9 mouse cellular contexts compared by ENCODE assay signal in the genomic region with DNA sequence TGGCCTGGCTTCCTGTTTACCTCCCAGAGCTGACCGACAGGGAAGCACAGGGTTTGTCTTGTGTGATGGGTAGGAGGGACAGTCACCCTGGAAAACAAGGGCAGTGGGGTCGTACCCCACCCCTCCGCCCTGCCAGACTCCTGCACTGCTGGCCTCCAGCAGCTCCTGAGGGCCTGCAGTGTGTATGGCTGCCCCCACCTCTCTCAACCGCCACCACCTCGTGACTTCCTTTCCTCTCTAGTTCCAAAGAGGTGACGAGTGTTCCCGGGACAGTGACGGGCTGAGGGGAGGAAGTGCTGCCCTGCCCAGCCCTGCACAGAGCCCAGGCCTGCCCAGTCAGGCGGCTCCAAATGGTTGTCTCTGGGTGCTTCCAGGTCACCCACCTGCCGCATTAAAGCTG. TPM values are rescaled to one million over a fixed set of nuclear protein-coding genes. Genes with fewer than 3 reads are reported as not detected.
DNase-seq lines count a peak whose midpoint lies in the region; ATAC-seq and TF ChIP-seq lines count a peak whose summit lies in the region.
"Had no signal": no experiment of that assay in that cellular context is flagged by ENCODE, and none has a peak within 500 bp of the region (broad histone marks: within the 10 kb centered on the region; RNA-seq: fewer than 3 reads in every experiment).

No protein-coding gene starts in this region.

- WGBS in spleen, adult 2 months = 2% methylated on average over 9 of the region's 10 CpGs
- WGBS in heart, embryonic 13.5 days = 30% methylated on average over 10 of the region's 10 CpGs
- 2% methylated on average over 10 of the region's 10 CpGs for WGBS in macrophage (ENCODE audit: missing documents)
- 80% methylated on average over 10 of the region's 10 CpGs for WGBS in forebrain, postnatal 0 days

- no peaks in the 10 kb centered on the region for H3K27me3 ChIP-seq in spleen, adult 2 months (ENCODE audit: control insufficient read depth, insufficient read depth, low read length)
- H3K27me3 ChIP-seq in heart, embryonic 13.5 days (replicated peaks) = no peaks in the 10 kb centered on the region
- no peaks in the 10 kb centered on the region for H3K27me3 ChIP-seq in forebrain, postnatal 0 days (ENCODE audit: insufficient read depth, low read length)

- peak in 1 of 2 experiments; percentile 72 for DNase-seq in spleen, adult 2 months (ENCODE audit: low read depth in 1 of 2, low spot score in 2 of 2)
- DNase-seq in spleen, adult 12 weeks (ENCODE audit: low spot score) = no peak
- peak; percentile 73 for DNase-seq in kidney, postnatal 10 days
- peak; percentile 72 for DNase-seq in thymus, postnatal 4 days
- DNase-seq in forebrain, postnatal 0 days = no peak

- peaks cover 97% of the 10 kb centered on the region for H3K79me2 ChIP-seq in macrophage (ENCODE audit: inconsistent target)

- ATAC-seq in heart, embryonic 13.5 days (ENCODE audit: extremely low read depth, insufficient number of reproducible peaks, low FRiP score, low TSS enrichment) = no peak
- ATAC-seq in erythroblast, adult 5-6 weeks (replicated peaks; ENCODE audit: low FRiP score, poor library complexity, severe bottlenecking) = no peak
- ATAC-seq in forebrain, postnatal 0 days = no peak

- peak overlapping the region; percentile 93 for H3K27ac ChIP-seq in spleen, adult 2 months (ENCODE audit: insufficient read depth, low read length)
- H3K27ac ChIP-seq in heart, embryonic 13.5 days (replicated peaks) = peak overlapping the region; percentile 77
- H3K27ac ChIP-seq in macrophage = peak overlapping the region; percentile 99
- no peak overlapping the region for H3K27ac ChIP-seq in forebrain, postnatal 0 days (ENCODE audit: low read depth, low read length)

- peak overlapping the region; percentile 69 for H3K9ac ChIP-seq in heart, embryonic 13.5 days
- no peak overlapping the region for H3K9ac ChIP-seq in forebrain, postnatal 0 days

- H3K4me1 ChIP-seq in spleen, adult 2 months (ENCODE audit: control insufficient read depth, insufficient read depth, insufficient read length) = peaks cover 88% of the 10 kb centered on the region
- peaks cover 86% of the 10 kb centered on the region for H3K4me1 ChIP-seq in heart, embryonic 13.5 days
- H3K4me1 ChIP-seq in forebrain, postnatal 0 days (ENCODE audit: insufficient read depth) = peaks cover 10% of the 10 kb centered on the region

- no peaks in the 10 kb centered on the region for H3K36me3 ChIP-seq in spleen, adult 2 months (ENCODE audit: control insufficient read depth, insufficient read depth, low read length)
- peaks cover 5% of the 10 kb centered on the region; the same call in 1 of the 2 replicates for H3K36me3 ChIP-seq in heart, embryonic 13.5 days
- no peaks in the 10 kb centered on the region for H3K36me3 ChIP-seq in macrophage (ENCODE audit: inconsistent target)
- 0 out of 2 replicates have a peak, but pooled peaks cover 4% of the 10 kb centered on the region for H3K36me3 ChIP-seq in forebrain, postnatal 0 days (ENCODE audit: insufficient read depth)

- TF ChIP-seq CTCF in spleen, adult 2 months (IDR thresholded peaks at IDR 0.05; ENCODE audit: extremely low read depth, insufficient read depth, insufficient read length, insufficient replicate concordance) = no peak
- TF ChIP-seq CTCF in forebrain, postnatal 0 days (IDR thresholded peaks at IDR 0.05; ENCODE audit: low read depth) = no peak

- peak overlapping the region; percentile 4; the same call in 1 of the 2 replicates for H3K4me3 ChIP-seq in spleen, adult 2 months (ENCODE audit: extremely low read depth, insufficient read depth, insufficient read length)
- no peak overlapping the region for H3K4me3 ChIP-seq in heart, embryonic 13.5 days
- H3K4me3 ChIP-seq in macrophage (ENCODE audit: inconsistent target) = peak overlapping the region; percentile 20
- no peak overlapping the region for H3K4me3 ChIP-seq in forebrain, postnatal 0 days (ENCODE audit: low read depth, low read length)
- H3K4me3 ChIP-seq: myocyte had no signal

- no peak for TF ChIP-seq POLR2A in spleen, adult 2 months (IDR thresholded peaks at IDR 0.05; ENCODE audit: low read depth, low read length)

- no peaks in the 10 kb centered on the region for H3K9me3 ChIP-seq in heart, embryonic 13.5 days
- H3K9me3 ChIP-seq in forebrain, postnatal 0 days (ENCODE audit: low read length) = no peaks in the 10 kb centered on the region

- H3K4me2 ChIP-seq in heart, embryonic 13.5 days = peak overlapping the region; percentile 26
- H3K4me2 ChIP-seq in forebrain, postnatal 0 days (ENCODE audit: low read depth) = no peak overlapping the region

RNA-seq across cellular contexts. Expression of a gene that starts 5.1 kb away (rescaled TPM):
- 93.2 and 111 TPM in 2 replicates for polyA plus RNA-seq in spleen, adult 2 months (2012; rRNA removed)
- 31.0 and 32.0 TPM in 2 replicates for polyA plus RNA-seq in heart, embryonic 13.5 days (2015; fragmentation: Nextera tagmentation; extraction: Ambion mirVana)
- total RNA-seq in macrophage (2018; cell fraction: chromatin; rRNA removed) = 100 to 1,000 TPM in 24 of 26 experiments, 10 to 100 TPM in 2; 39.6 to 234 (median 132) TPM
- 100 to 1,000 TPM in 10 of 26 experiments, 10 to 100 TPM in 16; 63.7 to 115 (median 91.8) TPM for total RNA-seq in macrophage (2018; cell fraction: cytosol; rRNA removed)
- 100 to 1,000 TPM in 17 of 26 experiments, 10 to 100 TPM in 9; 68.2 to 171 (median 103) TPM for total RNA-seq in macrophage (2018; cell fraction: nucleus; rRNA removed)
- 63.2 to 85.8 TPM (median 77.1 TPM) in 3 replicates for polyA plus RNA-seq in macrophage (2018)
- 9.6 and 11.3 TPM in 2 replicates for total RNA-seq in erythroblast, adult 5-6 weeks (2015; ENCODE audit: low replicate concordance)
- 10.8 and 11.3 TPM in 2 replicates for total RNA-seq in erythroblast, adult 5-6 weeks (2017; ENCODE audit: low replicate concordance)
- 189 and 229 TPM in 2 replicates for total RNA-seq in forebrain, postnatal 0 days (2014; rRNA removed)
- 110 and 130 TPM in 2 replicates for polyA plus RNA-seq in forebrain, postnatal 0 days (2015; fragmentation: Nextera tagmentation; extraction: Ambion mirVana)

RNA-seq across cellular contexts. Expression of a gene that starts 6.5 kb away (rescaled TPM):
- polyA plus RNA-seq in spleen, adult 2 months (2012; rRNA removed) = 8.1 and 10.6 TPM in 2 replicates
- polyA plus RNA-seq in heart, embryonic 13.5 days (2015; fragmentation: Nextera tagmentation; extraction: Ambion mirVana) = 2.2 and 2.4 TPM in 2 replicates
- total RNA-seq in macrophage (2018; cell fraction: chromatin; rRNA removed) = 10 to 100 TPM in 7 of 26 experiments, 1 to 10 TPM in 18, under 1 TPM in 1; 0.75 to 37.3 (median 7.3) TPM
- 1 to 10 TPM; 1.1 to 6.3 (median 2.9) TPM for total RNA-seq in macrophage (2018; cell fraction: cytosol; rRNA removed)
- total RNA-seq in macrophage (2018; cell fraction: nucleus; rRNA removed) = 10 to 100 TPM in 2 of 26 experiments, 1 to 10 TPM in 23, under 1 TPM in 1; 0.63 to 11.8 (median 3.8) TPM
- 1.7 to 4.2 TPM (median 3.3 TPM) in 3 replicates for polyA plus RNA-seq in macrophage (2018)
- 3.3 TPM in 1 of 2 replicates, not detected in the other for total RNA-seq in erythroblast, adult 5-6 weeks (2015; ENCODE audit: low replicate concordance)
- total RNA-seq in erythroblast, adult 5-6 weeks (2017; ENCODE audit: low replicate concordance) = 0.60 and 1.7 TPM in 2 replicates
- total RNA-seq in forebrain, postnatal 0 days (2014; rRNA removed) = 6.3 and 8.5 TPM in 2 replicates
- 5.7 and 6.4 TPM in 2 replicates for polyA plus RNA-seq in forebrain, postnatal 0 days (2015; fragmentation: Nextera tagmentation; extraction: Ambion mirVana)

RNA-seq across cellular contexts. Expression of a gene that starts 23.1 kb away (rescaled TPM):
- polyA plus RNA-seq in spleen, adult 2 months (2012; rRNA removed) = 38.6 and 44.8 TPM in 2 replicates
- polyA plus RNA-seq in heart, embryonic 13.5 days (2015; fragmentation: Nextera tagmentation; extraction: Ambion mirVana) = 25.6 and 28.2 TPM in 2 replicates
- 10 to 100 TPM in 25 of 26 experiments, 1 to 10 TPM in 1; 9.3 to 34.2 (median 20.3) TPM for total RNA-seq in macrophage (2018; cell fraction: chromatin; rRNA removed)
- total RNA-seq in macrophage (2018; cell fraction: cytosol; rRNA removed) = 10 to 100 TPM; 10.7 to 19.0 (median 16.9) TPM
- total RNA-seq in macrophage (2018; cell fraction: nucleus; rRNA removed) = 10 to 100 TPM; 10.9 to 30.3 (median 17.6) TPM
- 14.4 to 21.3 TPM (median 15.1 TPM) in 3 replicates for polyA plus RNA-seq in macrophage (2018)
- 5.6 and 6.1 TPM in 2 replicates for total RNA-seq in erythroblast, adult 5-6 weeks (2015; ENCODE audit: low replicate concordance)
- total RNA-seq in erythroblast, adult 5-6 weeks (2017; ENCODE audit: low replicate concordance) = 18.0 and 27.7 TPM in 2 replicates
- total RNA-seq in forebrain, postnatal 0 days (2014; rRNA removed) = 24.2 and 43.4 TPM in 2 replicates
- polyA plus RNA-seq in forebrain, postnatal 0 days (2015; fragmentation: Nextera tagmentation; extraction: Ambion mirVana) = 19.9 and 24.2 TPM in 2 replicates

RNA-seq across cellular contexts. Expression of a gene that starts 30.7 kb away (rescaled TPM):
- polyA plus RNA-seq in spleen, adult 2 months (2012; rRNA removed) = 68.1 and 92.5 TPM in 2 replicates
- polyA plus RNA-seq in heart, embryonic 13.5 days (2015; fragmentation: Nextera tagmentation; extraction: Ambion mirVana) = 13.6 and 14.7 TPM in 2 replicates
- total RNA-seq in macrophage (2018; cell fraction: chromatin; rRNA removed) = 1 to 10 TPM in 1 of 26 experiments, not detected in 25; 1.1 TPM
- under 1 TPM in 4 of 26 experiments, not detected in 22; 0.05 to 0.13 (median 0.11) TPM for total RNA-seq in macrophage (2018; cell fraction: cytosol; rRNA removed)
- under 1 TPM in 1 of 26 experiments, not detected in 25; 0.49 TPM for total RNA-seq in macrophage (2018; cell fraction: nucleus; rRNA removed)
- polyA plus RNA-seq in macrophage (2018) = not detected in 3 replicates
- total RNA-seq in erythroblast, adult 5-6 weeks (2015; ENCODE audit: low replicate concordance) = not detected in 2 replicates
- total RNA-seq in erythroblast, adult 5-6 weeks (2017; ENCODE audit: low replicate concordance) = not detected in 2 replicates
- 2.4 and 3.9 TPM in 2 replicates for total RNA-seq in forebrain, postnatal 0 days (2014; rRNA removed)
- 3.3 and 3.4 TPM in 2 replicates for polyA plus RNA-seq in forebrain, postnatal 0 days (2015; fragmentation: Nextera tagmentation; extraction: Ambion mirVana)

RNA-seq across cellular contexts. Expression of a gene that starts 31.1 kb away (rescaled TPM):
- polyA plus RNA-seq in spleen, adult 2 months (2012; rRNA removed) = 63.0 and 77.1 TPM in 2 replicates
- 45.4 and 51.4 TPM in 2 replicates for polyA plus RNA-seq in heart, embryonic 13.5 days (2015; fragmentation: Nextera tagmentation; extraction: Ambion mirVana)
- 10 to 100 TPM; 10.4 to 52.3 (median 28.9) TPM for total RNA-seq in macrophage (2018; cell fraction: chromatin; rRNA removed)
- total RNA-seq in macrophage (2018; cell fraction: cytosol; rRNA removed) = 10 to 100 TPM; 16.1 to 31.6 (median 19.8) TPM
- total RNA-seq in macrophage (2018; cell fraction: nucleus; rRNA removed) = 10 to 100 TPM in 24 of 26 experiments, 1 to 10 TPM in 2; 7.3 to 38.0 (median 21.2) TPM
- 9.8 to 31.4 TPM (median 19.8 TPM) in 3 replicates for polyA plus RNA-seq in macrophage (2018)
- 3.3 and 4.4 TPM in 2 replicates for total RNA-seq in erythroblast, adult 5-6 weeks (2015; ENCODE audit: low replicate concordance)
- total RNA-seq in erythroblast, adult 5-6 weeks (2017; ENCODE audit: low replicate concordance) = 4.3 and 10.8 TPM in 2 replicates
- 43.3 and 44.6 TPM in 2 replicates for total RNA-seq in forebrain, postnatal 0 days (2014; rRNA removed)
- 22.8 and 24.8 TPM in 2 replicates for polyA plus RNA-seq in forebrain, postnatal 0 days (2015; fragmentation: Nextera tagmentation; extraction: Ambion mirVana)

Comparison
In these comparisons a context has a peak if more than half of its experiments do, and no peak if none do; other contexts are left out.
1. DNase-seq: peak in kidney, postnatal 10 days (single experiment) and thymus, postnatal 4 days (single experiment); none in spleen, adult 12 weeks (single experiment) and forebrain, postnatal 0 days (single experiment).
2. H3K4me3 ChIP-seq: peak in spleen, adult 2 months (single experiment) and macrophage (single experiment); none in heart, embryonic 13.5 days (single experiment) and forebrain, postnatal 0 days (single experiment).